Mouse (Mus musculus) cortical plate, adult 2 months (tissue): ENCODE measurements around the gene Fscn3.

Experiments
- CTCF ChIP-seq: fragments of 200-500 bp; IDR thresholded peaks from 2 replicates; pipeline ENCODE4 v1.5.1; 2011; ENCODE audit warnings: mild to moderate bottlenecking, control low read depth, low read length; ENCODE audit not compliant: insufficient read depth; ENCODE audit errors: extremely low read depth
- POLR2A ChIP-seq: fragments of 200-500 bp; IDR thresholded peaks from 2 replicates; pipeline ENCODE4 v1.6.1; 2011; ENCODE audit warnings: mild to moderate bottlenecking, low read length, control low read depth; ENCODE audit not compliant: insufficient read depth; ENCODE audit errors: extremely low read depth

DNA sequence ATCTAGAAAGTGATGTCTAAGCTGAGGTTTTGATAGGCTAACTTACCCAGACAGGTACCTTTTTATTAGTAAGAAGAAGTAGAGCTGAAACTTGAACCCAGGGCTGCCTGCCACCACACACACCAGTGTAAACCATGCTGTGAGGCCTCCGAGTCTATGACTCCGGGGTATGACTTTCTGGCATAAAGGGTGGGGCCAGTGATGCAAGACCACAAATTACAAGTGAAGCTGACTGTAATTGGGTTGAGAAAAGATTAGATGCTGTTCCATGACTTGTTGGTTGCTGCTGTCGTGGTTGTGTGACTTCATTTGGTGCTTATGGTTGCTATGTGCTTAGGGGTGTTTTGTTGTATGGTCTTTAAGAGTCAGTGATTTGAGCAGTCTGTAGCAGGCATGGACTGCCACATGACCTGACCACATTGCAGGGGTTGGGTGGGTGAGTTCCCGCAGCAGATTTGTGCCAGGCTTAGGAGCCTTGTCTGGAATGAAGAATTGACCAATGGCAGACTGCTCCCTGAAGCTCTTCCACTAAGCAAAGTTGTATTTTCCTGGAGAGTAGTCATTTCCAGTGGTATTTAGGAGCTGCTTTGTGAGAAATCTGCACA, 55.2 kb downstream of the Fscn3 start:
- no peak for TF ChIP-seq POLR2A
- TF ChIP-seq CTCF = no peak
